Mouse (Mus musculus): Measurements from ENCODE around the gene Ncoa1. TPM values are rescaled to one million over a fixed set of nuclear protein-coding genes. Genes with fewer than 3 reads are reported as not detected.
"Not testable (repeated sequence)": the region's sequence is repeated elsewhere in the genome, so short reads cannot be mapped to it uniquely, and the experiment has no call there.

Ncoa1 gene
- polyA plus RNA-seq, 1 experiment, result 59.6 TPM

DNA sequence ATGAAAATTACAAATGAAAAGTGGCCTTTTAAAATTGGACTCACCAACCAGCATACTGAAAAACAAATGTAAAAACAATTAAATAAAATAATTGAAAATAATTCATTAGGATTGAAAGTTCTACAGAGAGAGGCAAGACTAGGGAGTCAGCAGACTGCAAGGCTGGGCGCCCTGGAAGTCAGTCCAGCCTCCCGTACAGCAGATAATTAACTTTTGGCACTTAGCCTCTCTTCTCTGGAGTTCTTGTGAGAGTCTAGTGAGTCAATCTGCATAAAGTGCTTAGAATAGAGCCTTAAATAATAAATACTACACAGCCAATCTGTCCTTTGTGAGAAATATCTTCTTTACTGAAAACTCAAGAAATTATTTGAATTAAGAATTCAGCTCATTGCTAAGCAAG is 69.9 kb downstream of the Ncoa1 start:
- peak in 1 of 2 experiments; percentile 23 for DNase-seq (ENCODE audit: extremely low spot score in 1 of 2, low spot score in 1 of 2)

DNA sequence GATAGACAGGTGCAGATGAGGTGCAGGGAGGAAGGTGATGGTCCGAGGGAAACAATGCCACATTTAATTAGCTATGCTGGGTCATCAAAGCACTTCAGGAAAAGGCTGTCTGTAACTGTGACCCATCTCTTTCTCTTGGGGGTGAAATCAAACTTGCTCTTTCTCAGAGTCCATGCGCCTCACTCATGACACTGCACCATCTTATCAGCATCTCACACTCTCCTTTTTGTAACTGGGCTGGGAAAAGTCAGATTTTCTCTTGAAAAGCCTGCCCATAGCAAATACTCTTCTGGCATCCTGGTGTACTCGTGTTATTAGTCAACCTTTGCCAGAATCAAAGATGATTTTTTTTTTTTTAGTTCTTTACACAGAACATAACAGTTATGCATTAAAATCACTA is 70.8 kb downstream of the Ncoa1 start:
- no peak for DNase-seq (ENCODE audit: extremely low spot score in 1 of 2, low spot score in 1 of 2)

DNA sequence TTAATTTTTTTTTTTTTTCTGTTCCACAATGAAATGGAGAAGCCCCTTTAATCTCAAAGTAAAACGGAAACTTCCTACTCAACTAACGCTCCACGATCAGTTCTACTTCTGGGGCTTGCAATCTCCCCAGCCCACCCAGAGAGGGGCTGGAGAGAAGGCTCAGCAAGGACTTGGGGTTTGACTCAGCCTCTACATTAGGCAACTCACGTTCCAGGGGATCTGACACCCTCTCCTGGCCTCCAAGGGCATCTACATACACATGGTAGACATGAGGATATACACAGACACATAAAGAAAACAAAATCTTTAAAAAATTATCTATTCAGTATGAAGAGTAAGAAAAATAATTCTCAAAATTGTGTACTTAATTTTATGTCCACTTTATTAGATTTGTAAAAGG is 73.8 kb downstream of the Ncoa1 start:
- DNase-seq (ENCODE audit: extremely low spot score in 1 of 2, low spot score in 1 of 2), result no peak

DNA sequence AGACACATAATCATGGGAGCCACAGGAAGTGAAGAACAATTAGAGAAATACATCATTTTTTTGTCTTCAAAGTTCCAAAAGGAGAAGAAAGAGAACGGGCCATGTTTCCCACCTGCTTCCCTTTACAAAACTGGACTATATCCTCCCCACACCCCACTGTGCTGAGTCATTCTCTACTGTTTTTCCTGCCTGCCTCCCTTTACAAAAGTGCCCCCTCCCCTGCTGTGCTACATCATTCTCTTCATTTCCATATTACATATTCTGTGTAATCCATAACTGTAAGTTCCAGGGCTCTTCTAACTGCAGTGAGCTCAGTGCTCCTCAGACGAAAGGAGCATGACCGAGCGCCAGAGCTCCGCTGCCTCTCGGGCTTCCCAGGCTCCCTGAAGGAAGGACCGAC is 80.8 kb downstream of the Ncoa1 start:
- DNase-seq (ENCODE audit: extremely low spot score in 1 of 2, low spot score in 1 of 2), result no peak

DNA sequence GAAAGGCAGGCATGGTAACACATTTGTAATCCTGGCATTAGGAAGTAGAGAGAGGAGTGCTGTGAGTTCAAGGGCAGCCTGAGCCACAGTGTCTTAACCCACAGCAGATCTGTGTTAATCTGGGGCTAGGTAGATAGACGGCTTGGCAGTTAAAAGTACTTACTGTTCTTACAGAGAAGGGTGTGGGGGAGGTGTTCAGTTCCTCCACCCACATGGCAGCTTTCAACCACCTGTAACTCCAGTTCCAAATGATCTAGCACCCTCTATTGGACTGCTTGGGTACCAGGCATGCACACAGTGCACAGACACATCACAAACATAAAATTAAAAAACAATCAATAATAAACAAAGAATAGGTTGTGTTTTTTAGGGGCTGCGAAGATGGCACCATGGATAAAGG is 84.4 kb downstream of the Ncoa1 start:
- DNase-seq (ENCODE audit: extremely low spot score in 1 of 2, low spot score in 1 of 2), result no peak

DNA sequence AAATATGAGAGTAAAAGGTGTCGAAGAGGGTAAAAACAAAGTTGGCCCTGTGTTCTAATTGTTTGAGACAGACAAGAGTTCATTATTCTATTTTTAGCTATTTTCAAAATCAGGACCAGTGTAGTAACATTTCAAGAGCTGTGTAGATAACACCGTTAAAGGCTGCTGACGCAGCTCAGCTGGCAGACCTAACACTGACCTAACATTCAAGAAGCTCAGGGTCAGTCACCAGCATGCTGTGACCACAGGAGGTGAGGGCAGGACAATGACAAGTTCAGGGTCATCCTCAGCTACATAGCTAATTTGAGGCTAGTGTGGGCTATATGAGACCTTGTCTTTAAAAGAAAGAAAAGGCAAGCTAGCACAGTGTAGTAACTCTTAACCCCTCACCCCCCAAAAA is 84.9 kb downstream of the Ncoa1 start:
- DNase-seq (ENCODE audit: extremely low spot score in 1 of 2, low spot score in 1 of 2), result no peak

DNA sequence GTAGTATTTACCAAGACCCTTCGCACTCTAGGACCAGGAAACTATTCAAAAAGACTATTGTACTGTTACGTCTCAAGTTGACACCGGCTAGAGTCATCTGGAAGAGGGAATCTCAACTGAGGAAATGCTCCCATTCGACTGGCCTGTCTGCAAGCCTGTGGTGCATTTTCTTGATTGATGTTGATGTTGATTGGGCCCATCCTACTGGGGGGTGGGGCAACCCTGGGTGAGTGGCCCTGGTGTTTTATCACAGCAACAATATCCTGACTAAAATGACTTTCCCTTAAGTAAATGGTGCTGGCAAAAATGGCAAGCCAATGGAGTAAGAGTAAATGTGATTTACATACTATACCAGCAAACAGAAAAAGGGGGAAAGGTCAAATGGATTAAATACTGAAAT is 85.7 kb downstream of the Ncoa1 start:
- no peak for DNase-seq (ENCODE audit: extremely low spot score in 1 of 2, low spot score in 1 of 2)

DNA sequence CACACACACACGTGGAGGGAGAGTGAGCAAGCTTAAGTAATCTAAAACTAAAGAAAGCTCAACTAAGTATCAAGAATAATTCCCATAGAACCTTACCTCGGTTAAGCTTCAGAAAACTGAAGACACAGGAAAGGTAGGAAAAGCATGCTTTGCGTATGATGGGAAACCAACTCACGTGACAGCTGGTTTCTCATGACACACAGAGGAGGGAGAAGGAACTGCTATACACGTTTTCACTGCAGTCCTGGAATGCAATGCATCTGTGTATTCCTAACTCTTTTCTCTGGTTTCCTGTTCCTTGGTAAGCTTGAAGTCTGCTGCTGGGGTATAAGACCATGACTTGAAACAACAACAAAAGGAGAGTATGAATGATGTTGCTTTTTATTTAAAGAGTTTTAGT is 86.3 kb downstream of the Ncoa1 start:
- no peak for DNase-seq (ENCODE audit: extremely low spot score in 1 of 2, low spot score in 1 of 2)

DNA sequence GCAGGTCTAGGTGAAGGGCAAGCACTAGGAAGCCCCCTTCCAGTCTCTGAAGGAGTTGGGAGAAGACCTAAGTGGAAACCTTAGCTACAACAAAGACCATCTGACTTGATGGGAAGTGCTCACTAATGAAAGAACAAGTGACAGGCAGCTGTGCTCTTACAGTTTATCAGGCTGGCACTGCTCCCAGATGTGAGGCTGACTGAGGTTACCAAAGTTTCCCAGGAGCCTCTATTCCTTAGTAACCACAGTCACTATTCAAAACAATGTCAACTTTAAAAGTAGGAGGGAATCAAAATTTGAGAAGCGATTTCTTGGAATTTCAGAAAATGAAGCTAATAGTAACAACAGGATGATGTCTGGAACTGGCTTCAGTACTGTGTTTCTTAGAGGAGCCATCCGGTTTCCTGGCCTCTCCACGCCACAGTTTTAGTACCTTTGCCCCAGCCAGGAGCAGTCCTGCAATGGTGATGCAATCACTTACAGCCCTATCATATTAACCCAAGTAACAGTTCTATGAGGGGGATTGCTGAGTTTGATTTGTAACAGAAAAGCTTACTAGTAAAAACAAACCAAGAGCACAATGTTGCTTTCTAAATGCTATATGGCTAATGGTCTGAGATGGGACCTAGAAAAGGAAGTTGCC is 90.8 kb downstream of the Ncoa1 start:
- no peak for DNase-seq (ENCODE audit: extremely low spot score in 1 of 2, low spot score in 1 of 2)

DNA sequence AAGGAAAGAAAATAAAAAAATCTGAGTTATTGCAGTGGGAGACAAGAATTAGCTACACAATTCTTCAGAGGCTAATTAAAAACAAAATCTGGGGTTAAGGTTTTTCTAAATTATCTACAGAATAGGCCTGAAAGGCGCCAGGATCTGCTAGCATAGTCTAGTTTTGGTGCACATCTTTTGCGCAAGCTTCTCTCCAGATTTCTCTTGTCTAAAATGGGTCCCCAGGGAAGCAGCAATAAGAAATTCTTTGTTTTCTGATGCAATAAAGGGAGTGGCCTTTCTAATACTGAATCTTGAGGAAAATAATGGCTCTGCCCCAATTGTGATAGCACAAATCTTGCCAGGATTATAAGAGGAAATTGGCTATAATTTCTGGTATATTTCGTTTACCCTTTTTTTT is 93.9 kb downstream of the Ncoa1 start:
- DNase-seq (ENCODE audit: extremely low spot score in 1 of 2, low spot score in 1 of 2), result no peak

DNA sequence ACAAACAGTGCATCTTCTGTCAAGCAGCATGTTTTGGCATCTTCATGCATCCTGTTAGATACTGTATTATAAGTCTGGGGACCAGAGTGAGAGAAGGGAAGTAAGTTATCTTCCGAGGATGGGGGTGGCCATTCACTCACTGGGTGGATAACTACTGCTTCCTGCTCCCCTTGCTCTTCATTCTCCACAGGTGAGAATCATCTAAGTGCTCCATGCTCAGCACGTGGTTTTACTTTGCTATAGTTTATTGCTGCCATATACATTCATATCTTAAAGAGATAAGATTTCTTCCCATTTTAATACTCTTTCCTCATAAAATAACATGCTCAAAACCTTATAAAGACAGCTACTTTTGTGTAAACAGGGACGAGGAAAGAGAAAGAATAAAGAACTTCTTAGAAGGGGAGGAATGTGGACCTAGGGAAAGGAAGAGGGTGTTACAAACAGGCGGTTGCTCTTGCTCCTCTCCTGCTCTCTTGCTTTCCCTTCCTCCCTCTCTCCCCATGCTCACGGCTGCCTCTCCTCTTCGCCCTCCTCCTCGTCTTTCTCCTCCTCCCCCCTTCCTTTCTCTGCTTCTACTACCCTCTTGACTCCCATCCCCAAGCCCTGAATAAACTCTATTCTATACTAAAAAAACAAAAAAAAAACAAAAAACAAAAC is 97.6 kb downstream of the Ncoa1 start:
- no peak for DNase-seq (ENCODE audit: extremely low spot score in 1 of 2, low spot score in 1 of 2)

DNA sequence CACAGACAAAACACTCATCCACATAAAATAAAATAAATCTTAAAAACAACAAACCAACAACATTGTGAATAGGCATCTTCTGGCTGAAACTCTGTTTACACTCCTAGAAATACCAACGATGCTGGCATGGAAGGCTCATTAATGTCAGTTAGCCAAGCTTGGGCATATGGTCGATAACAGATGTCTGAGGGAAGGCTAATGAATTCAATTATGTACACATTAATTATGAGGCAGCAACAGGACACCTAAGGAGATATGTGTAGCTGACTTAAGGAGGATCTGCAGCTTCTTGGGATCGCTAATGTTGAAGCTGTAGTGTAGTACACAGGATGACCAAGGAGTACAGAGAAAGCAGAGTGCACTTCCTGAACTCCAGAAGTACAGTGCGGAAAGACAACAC is 100.5 kb downstream of the Ncoa1 start:
- DNase-seq (ENCODE audit: extremely low spot score in 1 of 2, low spot score in 1 of 2), result no peak

DNA sequence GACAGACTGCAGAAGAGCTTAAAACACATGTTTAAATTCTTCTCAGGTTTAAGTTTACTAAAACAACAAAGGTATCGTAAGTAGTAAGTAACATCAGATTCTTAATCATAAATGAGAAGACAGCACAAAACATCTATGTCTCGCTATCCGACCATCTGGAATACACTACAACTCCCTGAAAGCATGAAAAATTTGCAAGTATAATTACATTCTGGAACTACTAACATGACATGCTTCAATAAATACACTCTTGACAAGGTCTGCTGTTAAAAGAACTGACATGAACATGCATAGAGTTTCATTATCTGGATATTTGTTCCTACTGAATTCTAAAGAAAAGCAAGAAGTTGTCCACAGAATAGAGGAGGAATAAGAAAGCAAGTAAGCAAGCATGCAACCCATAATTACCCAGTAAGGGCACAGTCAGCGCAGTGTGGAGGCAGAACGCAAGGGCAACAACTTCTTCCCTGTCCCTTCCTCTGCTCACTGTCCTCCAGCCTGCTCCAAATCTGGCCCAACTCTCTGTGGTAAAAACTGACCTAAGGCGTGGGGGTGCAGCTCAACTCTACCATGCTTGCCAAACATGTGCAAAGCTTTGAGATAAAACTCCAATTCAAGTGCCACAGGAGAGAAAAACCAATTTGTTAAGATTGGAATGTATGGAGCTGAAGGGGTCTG is 102.0 kb downstream of the Ncoa1 start:
- DNase-seq (ENCODE audit: extremely low spot score in 1 of 2, low spot score in 1 of 2), result no peak

DNA sequence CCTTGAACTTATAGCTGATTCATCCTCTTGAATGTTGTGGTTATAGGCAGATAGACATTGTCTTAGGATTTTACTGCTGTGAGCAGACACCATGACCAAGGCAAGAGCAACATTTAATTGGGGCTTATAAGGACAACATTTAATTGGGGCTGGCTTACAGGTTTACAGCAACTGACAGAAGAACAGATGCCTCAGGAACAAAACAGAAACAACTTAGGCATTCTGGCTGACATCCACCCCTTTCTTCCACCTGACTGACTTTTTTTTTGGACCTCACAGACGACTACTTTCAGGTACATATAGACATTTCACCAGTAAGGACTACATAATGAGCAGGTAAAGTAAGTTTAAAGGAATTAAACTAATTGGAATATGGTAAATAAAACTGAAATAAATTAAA is 105.6 kb downstream of the Ncoa1 start:
- no peak for DNase-seq (ENCODE audit: extremely low spot score in 1 of 2, low spot score in 1 of 2)

DNA sequence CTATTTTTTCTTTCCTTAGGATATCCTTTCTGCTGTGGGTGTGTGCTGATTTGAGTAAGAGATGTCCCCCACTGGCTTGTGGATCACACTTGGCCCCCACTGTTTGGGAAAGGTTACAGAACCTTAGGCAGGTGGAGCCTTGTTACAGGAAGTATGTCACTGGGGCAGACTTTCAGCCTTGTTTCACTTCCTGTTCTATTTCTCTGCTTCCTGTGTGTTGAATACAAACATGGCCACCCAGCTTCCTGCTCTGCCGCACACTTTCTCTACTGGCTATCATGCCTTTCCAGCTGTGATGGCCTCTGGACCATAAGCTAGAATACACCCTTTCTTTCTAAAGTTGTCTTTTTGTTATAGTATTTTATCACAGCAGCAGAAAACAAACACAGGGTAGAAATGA is 111.0 kb downstream of the Ncoa1 start:
- DNase-seq (ENCODE audit: extremely low spot score in 1 of 2, low spot score in 1 of 2), result no peak

DNA sequence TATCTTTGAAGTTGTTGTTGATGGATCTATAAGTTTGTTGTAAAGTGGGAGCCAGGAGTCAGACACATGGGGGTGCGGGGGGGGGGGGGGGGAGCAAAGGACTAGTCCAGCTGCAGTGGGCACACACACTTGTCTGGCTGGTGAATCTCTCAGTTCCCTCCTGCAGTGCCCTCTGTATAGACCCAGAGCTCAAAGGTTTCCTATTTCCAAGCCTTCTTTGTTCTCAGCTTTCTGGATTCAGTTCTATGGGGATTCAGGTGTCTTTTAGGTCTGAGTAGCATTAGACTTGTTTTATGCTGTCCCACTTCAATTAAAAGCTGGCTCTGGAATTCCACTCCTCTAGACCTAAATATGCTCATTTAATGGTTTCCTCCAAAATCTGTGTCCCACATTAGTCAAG is 117.5 kb downstream of the Ncoa1 start:
- DNase-seq (ENCODE audit: extremely low spot score in 1 of 2, low spot score in 1 of 2), result no peak

DNA sequence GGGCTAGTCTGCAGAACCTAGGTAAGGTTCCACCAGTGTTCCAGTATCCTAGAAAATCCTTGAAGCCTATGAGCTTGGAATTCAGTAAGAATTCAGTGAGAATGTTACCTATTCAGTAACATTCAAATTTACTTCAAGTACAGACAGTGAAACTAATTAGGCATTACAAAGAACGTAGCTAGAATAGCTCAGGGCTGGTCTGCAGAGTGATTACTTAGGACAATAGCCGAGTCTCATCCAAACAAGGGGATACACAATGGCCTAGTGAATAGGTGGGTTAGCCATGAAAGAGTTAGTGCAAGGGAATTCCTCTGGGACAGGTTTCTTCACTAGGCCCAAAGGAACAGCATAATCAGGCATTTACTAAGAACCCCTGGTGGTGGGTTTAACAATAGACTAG is 118.3 kb downstream of the Ncoa1 start:
- not testable (repeated sequence) for DNase-seq (ENCODE audit: extremely low spot score in 1 of 2, low spot score in 1 of 2)

DNA sequence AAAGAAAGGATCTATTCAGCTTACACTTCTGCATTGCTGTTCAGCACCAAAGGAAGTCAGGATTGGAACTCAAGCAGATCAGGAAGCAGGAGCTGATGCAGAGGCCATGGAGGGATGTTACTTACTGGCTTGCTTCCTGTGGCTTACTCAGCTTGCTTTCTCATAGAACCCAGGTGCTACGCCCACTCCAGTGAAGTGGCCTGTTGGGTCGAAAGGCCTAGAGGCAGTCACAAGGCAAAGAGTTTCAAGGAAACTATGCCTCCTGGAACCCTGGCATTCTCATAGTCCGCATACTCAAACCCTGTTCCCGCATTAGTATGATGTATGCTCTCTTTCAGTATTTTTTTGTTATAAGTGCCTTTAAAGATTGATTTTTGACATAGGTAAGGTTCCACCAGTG is 118.9 kb downstream of the Ncoa1 start:
- no peak for DNase-seq (ENCODE audit: extremely low spot score in 1 of 2, low spot score in 1 of 2)

DNA sequence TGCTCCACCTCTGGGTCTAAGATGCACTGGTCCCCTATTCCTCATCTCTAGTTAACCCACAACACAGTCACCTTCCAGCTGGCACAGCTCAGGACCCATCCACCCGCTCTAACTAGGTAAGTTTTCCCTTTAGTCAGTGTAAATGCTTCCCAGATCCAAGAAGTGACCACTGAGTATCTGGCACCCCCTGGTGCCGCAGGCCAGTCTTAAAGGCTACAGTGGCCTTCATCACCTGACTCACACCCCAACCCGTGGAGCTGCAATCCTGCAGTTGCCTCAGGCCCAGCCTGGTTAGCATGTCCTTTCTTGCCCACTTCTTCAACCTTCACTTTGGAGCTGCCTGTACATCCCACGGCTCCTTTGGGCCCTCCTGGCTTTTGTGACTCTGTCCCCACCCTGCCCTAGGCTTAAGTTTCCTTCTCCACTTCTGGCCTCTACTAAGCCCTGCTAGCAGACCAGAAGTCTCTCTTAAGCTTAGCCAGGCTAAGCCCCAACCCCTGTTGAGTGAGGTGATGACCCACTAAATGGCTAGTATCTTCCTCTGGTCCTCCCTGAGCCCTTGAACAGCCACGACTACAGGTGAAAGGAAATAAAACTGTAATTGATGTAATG is 120.0 kb downstream of the Ncoa1 start:
- DNase-seq (ENCODE audit: extremely low spot score in 1 of 2, low spot score in 1 of 2), result no peak

DNA sequence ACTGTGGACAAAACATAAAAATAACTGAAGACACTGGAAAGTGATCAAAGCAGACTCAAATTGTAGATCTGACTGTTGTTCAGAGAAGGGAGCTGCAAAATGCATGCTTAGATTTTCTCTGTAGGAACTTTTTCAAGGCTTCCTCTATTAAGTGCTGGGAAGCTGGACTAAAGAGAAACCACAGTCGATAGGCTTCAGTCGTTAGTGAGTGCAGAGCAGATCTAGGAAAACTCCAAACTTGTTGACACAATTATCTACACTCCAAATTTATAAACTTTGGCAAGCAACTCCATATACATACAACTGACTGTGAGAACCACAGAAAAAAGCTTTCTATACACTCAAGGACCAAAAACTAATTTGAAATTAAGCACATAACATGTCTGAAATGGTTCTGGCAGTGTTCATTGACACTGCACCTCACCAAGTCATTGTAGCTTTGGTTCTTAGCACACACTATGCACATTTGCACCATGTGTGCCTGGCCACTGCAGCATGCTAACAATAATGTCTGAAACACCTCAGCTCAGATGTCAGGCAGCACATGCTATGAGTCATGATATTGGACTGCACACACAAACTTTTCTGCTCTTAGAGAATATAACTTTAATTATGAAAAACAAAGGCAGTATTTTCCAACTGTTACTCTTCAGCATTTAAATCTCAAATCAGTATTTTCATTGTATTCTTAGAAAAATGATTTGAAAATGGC is 121.8 kb downstream of the Ncoa1 start:
- no peak for DNase-seq (ENCODE audit: extremely low spot score in 1 of 2, low spot score in 1 of 2)

DNA sequence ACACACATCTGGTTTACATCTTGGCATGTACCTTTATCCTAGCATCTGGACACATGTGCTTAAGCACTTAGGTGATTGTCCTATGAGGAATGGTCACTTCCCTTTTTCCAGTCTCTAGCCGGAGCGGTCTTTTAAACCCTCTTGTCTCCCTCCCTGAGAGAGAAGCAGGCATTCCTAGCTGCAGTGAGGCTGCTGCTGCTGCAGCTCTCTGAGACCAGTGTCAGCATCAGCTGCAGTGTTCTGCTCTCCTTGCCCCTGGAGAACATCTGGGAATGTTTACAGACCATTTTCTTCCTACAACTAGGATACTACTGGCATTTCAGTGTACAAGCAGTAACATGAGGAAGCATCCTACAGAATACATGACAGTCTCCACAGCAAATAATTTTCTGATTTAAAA is 133.8 kb downstream of the Ncoa1 start:
- DNase-seq (ENCODE audit: extremely low spot score in 1 of 2, low spot score in 1 of 2), result no peak
